Mouse (Mus musculus) embryonic fibroblast, embryonic 13.5 days (primary cell): ENCODE data around the gene Cytl1.

Experiments
- CTCF ChIP-seq: IDR thresholded peaks from 2 replicates; pipeline ENCODE4 v1.5.1; 2011; ENCODE audit warnings: mild to moderate bottlenecking, control low read depth, low read length, moderate library complexity, borderline replicate concordance; ENCODE audit not compliant: insufficient read depth
- POLR2A ChIP-seq: IDR thresholded peaks from 2 replicates; pipeline ENCODE4 v1.6.1; 2011; ENCODE audit warnings: low read depth, mild to moderate bottlenecking, control low read depth, low read length, moderate library complexity

DNA sequence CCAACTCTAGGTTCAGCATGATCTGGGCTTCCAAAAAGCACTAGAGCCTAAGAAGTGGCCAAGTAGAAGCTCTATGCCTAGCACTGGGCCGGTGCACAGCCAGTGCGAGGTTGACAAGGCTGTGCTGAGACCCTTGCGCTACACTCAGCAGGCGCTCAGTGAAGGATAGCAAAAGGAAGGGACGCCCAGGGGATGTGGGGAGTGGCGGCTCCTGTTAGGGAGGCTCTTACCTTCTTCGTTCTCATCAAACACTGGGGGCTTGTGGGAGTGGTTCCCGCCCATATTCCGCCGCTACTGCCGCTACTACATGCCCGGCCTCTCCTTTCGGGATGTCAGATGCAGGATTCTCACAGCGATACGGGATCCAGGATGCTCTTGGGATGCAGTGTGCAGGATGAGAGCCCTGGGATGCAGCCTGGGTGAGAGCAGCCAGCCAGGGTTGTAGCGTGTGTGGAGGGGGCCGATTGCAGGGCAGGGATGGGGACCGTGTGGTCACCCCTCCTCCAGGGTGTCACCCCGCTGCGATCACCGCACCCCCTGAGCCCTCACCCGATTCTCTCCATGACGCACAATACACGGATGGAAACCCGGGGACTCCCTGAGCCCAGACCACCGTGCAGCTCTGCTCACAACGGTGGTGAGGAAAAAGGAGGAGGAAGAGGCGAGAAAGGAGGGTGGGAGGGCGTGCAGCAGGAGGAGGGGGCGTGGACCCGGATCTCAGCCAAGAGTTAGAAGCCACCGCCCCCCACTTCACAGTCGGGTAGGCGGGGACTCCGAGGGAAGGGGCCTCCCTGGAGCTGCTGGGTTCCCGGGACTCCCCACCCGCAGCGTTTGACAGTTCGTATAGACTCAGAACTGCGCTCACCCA is 18.6 kb upstream of the Cytl1 start, which contains the start of gene Stk32b:
- no peak for TF ChIP-seq CTCF
- TF ChIP-seq POLR2A = no peak
